Mouse (Mus musculus): ENCODE measurements around the gene Akna. TPM values are rescaled to one million over a fixed set of nuclear protein-coding genes. Genes with fewer than 3 reads are reported as not detected.

The Akna gene
- polyA plus RNA-seq, 2 experiments: 2.2 to 2.4 TPM

GRCm38 (mm10) chr4:63420143-63420920, 17.2 kb upstream of the Akna start:
- no peak for ATAC-seq (ENCODE audit: insufficient read depth)

GRCm38 (mm10) chr4:63418270-63418669, 15.1 kb upstream of the Akna start:
- Histone ChIP-seq H3K9ac (replicated peaks) (no peak overlapping the region), H3K27ac (no peak overlapping the region), H3K4me3 (ENCODE audit: insufficient read depth in 1 of 2, low read depth in 2 of 2, low read length in 2 of 2) (no peak overlapping the region), H3K27me3 (ENCODE audit: control insufficient read depth, insufficient read depth, low read length) (no peaks in the 10 kb centered on the region), H3K9me3 (ENCODE audit: control insufficient read depth, low read length) (no peaks in the 10 kb centered on the region), H3K4me1 (replicated peaks; ENCODE audit: control insufficient read depth in 2 of 2, insufficient read depth in 2 of 2, low read length in 1 of 2) (no peaks in the 10 kb centered on the region), H3K36me3 (replicated peaks; ENCODE audit: control insufficient read depth, insufficient read depth, low read depth) (no peaks in the 10 kb centered on the region), H3K4me2 (ENCODE audit: low read depth) (no peak overlapping the region)
- 75% methylated on average over 11 of the region's 11 CpGs for WGBS (ENCODE audit: insufficient replicate concordance)
- DNase-seq (ENCODE audit: low read depth in 3 of 3, low spot score in 3 of 3): no peak
- ATAC-seq (ENCODE audit: insufficient read depth): no peak
- no peak for TF ChIP-seq EP300 (IDR thresholded peaks at IDR 0.05; ENCODE audit: low read depth)
- no peak for TF ChIP-seq CTCF (IDR thresholded peaks at IDR 0.05; ENCODE audit: low read depth)

More at GRCm38 (mm10) chr4:63420143-63420920, 17.2 kb upstream of the Akna start:
- Histone ChIP-seq H3K9ac (replicated peaks) (no peak overlapping the region), H3K4me1 (replicated peaks; ENCODE audit: control insufficient read depth in 2 of 2, insufficient read depth in 2 of 2, low read length in 1 of 2) (no peaks in the 10 kb centered on the region), H3K9me3 (ENCODE audit: control insufficient read depth, low read length) (no peaks in the 10 kb centered on the region), H3K36me3 (replicated peaks; ENCODE audit: control insufficient read depth, insufficient read depth, low read depth) (no peaks in the 10 kb centered on the region), H3K4me3 (ENCODE audit: insufficient read depth in 1 of 2, low read depth in 2 of 2, low read length in 2 of 2) (no peak overlapping the region), H3K4me2 (ENCODE audit: low read depth) (no peak overlapping the region), H3K27me3 (ENCODE audit: control insufficient read depth, insufficient read depth, low read length) (no peaks in the 10 kb centered on the region), H3K27ac (no peak overlapping the region)
- TF ChIP-seq EP300 (IDR thresholded peaks at IDR 0.05; ENCODE audit: low read depth) (no peak), CTCF (IDR thresholded peaks at IDR 0.05; ENCODE audit: low read depth) (no peak)
- 70% methylated on average over 14 of the region's 14 CpGs for whole genome bisulfite sequencing (ENCODE audit: insufficient replicate concordance)
- DNase-seq (ENCODE audit: low read depth in 3 of 3, low spot score in 3 of 3): no peak

- DNase-seq (ENCODE audit: low read depth in 3 of 3, low spot score in 3 of 3) (peak in 1 of 3 experiments; percentile 36), ATAC-seq (ENCODE audit: insufficient read depth) (no peak)
- TF ChIP-seq CTCF (IDR thresholded peaks at IDR 0.05; ENCODE audit: low read depth): peak; percentile 80
- no peak for TF ChIP-seq EP300 (IDR thresholded peaks at IDR 0.05; ENCODE audit: low read depth)
- Histone ChIP-seq H3K9ac (replicated peaks) (no peak overlapping the region), H3K27ac (no peak overlapping the region), H3K9me3 (ENCODE audit: control insufficient read depth, low read length) (no peaks in the 10 kb centered on the region), H3K4me3 (ENCODE audit: insufficient read depth in 1 of 2, low read depth in 2 of 2, low read length in 2 of 2) (no peak overlapping the region), H3K36me3 (replicated peaks; ENCODE audit: control insufficient read depth, insufficient read depth, low read depth) (no peaks in the 10 kb centered on the region), H3K4me1 (replicated peaks; ENCODE audit: control insufficient read depth in 2 of 2, insufficient read depth in 2 of 2, low read length in 1 of 2) (no peaks in the 10 kb centered on the region), H3K27me3 (ENCODE audit: control insufficient read depth, insufficient read depth, low read length) (no peaks in the 10 kb centered on the region), H3K4me2 (ENCODE audit: low read depth) (no peak overlapping the region)
- 24% methylated on average over 9 of the region's 9 CpGs for WGBS (ENCODE audit: insufficient replicate concordance)
These were observed 14.3 kb upstream of the Akna start for GRCm38 (mm10) chr4:63417318-63417957.

- no peak overlapping the region for H3K4me3 ChIP-seq (ENCODE audit: insufficient read depth in 1 of 2, low read depth in 2 of 2, low read length in 2 of 2)
- peaks cover 0 to 3% of the 10 kb centered on the region in 2 experiments; a peak in 2 of 4 replicates for H3K4me1 ChIP-seq (replicated peaks; ENCODE audit: control insufficient read depth in 2 of 2, insufficient read depth in 2 of 2, low read length in 1 of 2)
- H3K9ac ChIP-seq (replicated peaks): no peak overlapping the region
- ATAC-seq (ENCODE audit: insufficient read depth) (no peak), DNase-seq (ENCODE audit: low read depth in 3 of 3, low spot score in 3 of 3) (no peak)
- no peak overlapping the region for H3K27ac ChIP-seq
- H3K36me3 ChIP-seq (replicated peaks; ENCODE audit: control insufficient read depth, insufficient read depth, low read depth): no peaks in the 10 kb centered on the region
- TF ChIP-seq EP300 (IDR thresholded peaks at IDR 0.05; ENCODE audit: low read depth) (no peak), CTCF (IDR thresholded peaks at IDR 0.05; ENCODE audit: low read depth) (no peak)
- H3K9me3 ChIP-seq (ENCODE audit: control insufficient read depth, low read length): no peaks in the 10 kb centered on the region
- WGBS (ENCODE audit: insufficient replicate concordance): 54% methylated on average over 5 of the region's 5 CpGs
- H3K4me2 ChIP-seq (ENCODE audit: low read depth): no peak overlapping the region
- H3K27me3 ChIP-seq (ENCODE audit: control insufficient read depth, insufficient read depth, low read length): peaks cover 2% of the 10 kb centered on the region; the same call in 1 of the 2 replicates
These were observed 11.8 kb upstream of the Akna start for GRCm38 (mm10) chr4:63414951-63415350.

GRCm38 (mm10) chr4:63411222-63411621, 8.1 kb upstream of the Akna start:
- WGBS (ENCODE audit: insufficient replicate concordance): 58% methylated on average over 5 of the region's 5 CpGs
- H3K27ac ChIP-seq: no peak overlapping the region
- no peaks in the 10 kb centered on the region for H3K9me3 ChIP-seq (ENCODE audit: control insufficient read depth, low read length)
- H3K4me2 ChIP-seq (ENCODE audit: low read depth): no peak overlapping the region; the same call in 1 of the 2 replicates
- no peak for DNase-seq (ENCODE audit: low read depth in 3 of 3, low spot score in 3 of 3)
- H3K9ac ChIP-seq (replicated peaks): no peak overlapping the region
- ATAC-seq (ENCODE audit: insufficient read depth): no peak
- H3K4me3 ChIP-seq (ENCODE audit: insufficient read depth in 1 of 2, low read depth in 2 of 2, low read length in 2 of 2): no peak overlapping the region
- H3K27me3 ChIP-seq (ENCODE audit: control insufficient read depth, insufficient read depth, low read length): peaks cover 2% of the 10 kb centered on the region
- TF ChIP-seq CTCF (IDR thresholded peaks at IDR 0.05; ENCODE audit: low read depth): no peak
- no peak for TF ChIP-seq EP300 (IDR thresholded peaks at IDR 0.05; ENCODE audit: low read depth)
- H3K36me3 ChIP-seq (replicated peaks; ENCODE audit: control insufficient read depth, insufficient read depth, low read depth): no peaks in the 10 kb centered on the region
- H3K4me1 ChIP-seq (replicated peaks; ENCODE audit: control insufficient read depth in 2 of 2, insufficient read depth in 2 of 2, low read length in 1 of 2): peaks cover 4 to 16% of the 10 kb centered on the region in 2 experiments
